Mouse (Mus musculus) kidney, adult 9 months (tissue): ENCODE results near the gene Inpp5e.
"Not testable (repeated sequence)": the region's sequence is repeated elsewhere in the genome, so short reads cannot be mapped to it uniquely, and the experiment has no call there.

ENCODE experiments used
- DNase-seq: peaks from one replicate; pipeline ENCODE4 v3.0.0; 2022

Gene Inpp5e

GRCm38 (mm10) chr2:26417066-26417465 is 8.1 kb upstream of the Inpp5e start:
- DNase-seq, result no peak

GRCm38 (mm10) chr2:26410931-26411411 is 2.0 kb upstream of the Inpp5e start:
- DNase-seq, result peak; percentile 72

- DNase-seq, result no peak
Measured at GRCm38 (mm10) chr2:26410091-26410490, 1.1 kb upstream of the Inpp5e start.

- DNase-seq, result no peak
Measured at GRCm38 (mm10) chr2:26409362-26409761, 359 bp upstream of the Inpp5e start.

- peak; percentile 70 for DNase-seq
Measured at GRCm38 (mm10) chr2:26403306-26403705, 5.7 kb downstream of the Inpp5e start.

- DNase-seq, result no peak
Measured at GRCm38 (mm10) chr2:26402265-26402664, 6.7 kb downstream of the Inpp5e start.

GRCm38 (mm10) chr2:26401023-26401422 is 8.0 kb downstream of the Inpp5e start:
- no peak for DNase-seq

GRCm38 (mm10) chr2:26400296-26400695 is 8.7 kb downstream of the Inpp5e start:
- DNase-seq, result no peak

- peak; percentile 85 for DNase-seq
Measured at GRCm38 (mm10) chr2:26399647-26400046, 9.4 kb downstream of the Inpp5e start.

GRCm38 (mm10) chr2:26398978-26399377 is 10.0 kb downstream of the Inpp5e start:
- DNase-seq, result peak; percentile 45

- DNase-seq, result no peak
Measured at GRCm38 (mm10) chr2:26391617-26392016, 17.4 kb downstream of the Inpp5e start.

- no peak for DNase-seq
Measured at GRCm38 (mm10) chr2:26390954-26391353, 18.0 kb downstream of the Inpp5e start.

- peak; percentile 80 for DNase-seq
Measured at GRCm38 (mm10) chr2:26389154-26389690, 19.8 kb downstream of the Inpp5e start, which contains the start of the genes Entr1 and Pmpca. TSS of gene Entr1 (minus strand) at chr2:26389316. TSS of gene Pmpca (plus strand) at chr2:26389339.

GRCm38 (mm10) chr2:26388682-26389153 is 20.3 kb downstream of the Inpp5e start:
- DNase-seq, result no peak

- peak; percentile 84 for DNase-seq
Measured at GRCm38 (mm10) chr2:26387713-26388112, 21.3 kb downstream of the Inpp5e start.

GRCm38 (mm10) chr2:26380871-26381270 is 28.1 kb downstream of the Inpp5e start:
- DNase-seq, result not testable (repeated sequence)

GRCm38 (mm10) chr2:26380131-26380771 is 28.8 kb downstream of the Inpp5e start, which contains the start of gene Snapc4:
TSS of gene Snapc4 (minus strand) at chr2:26380653.
- peak; percentile 92 for DNase-seq

GRCm38 (mm10) chr2:26372396-26372795 is 36.6 kb downstream of the Inpp5e start:
- no peak for DNase-seq

- DNase-seq, result no peak
Measured at GRCm38 (mm10) chr2:26368572-26368971, 40.4 kb downstream of the Inpp5e start.

GRCm38 (mm10) chr2:26367911-26368310 is 41.1 kb downstream of the Inpp5e start:
- no peak for DNase-seq

GRCm38 (mm10) chr2:26364738-26365465 is 44.1 kb downstream of the Inpp5e start:
- peak; percentile 52 for DNase-seq

GRCm38 (mm10) chr2:26363481-26363880 is 45.5 kb downstream of the Inpp5e start:
- DNase-seq, result no peak

- no peak for DNase-seq
Measured at GRCm38 (mm10) chr2:26362991-26363390, 46.0 kb downstream of the Inpp5e start.

- no peak for DNase-seq
Measured at GRCm38 (mm10) chr2:26360772-26361171, 48.2 kb downstream of the Inpp5e start, which contains the start of gene Card9. TSS of gene Card9 (minus strand) at chr2:26360918.
